Comparison of ENCODE assay signal across 8 mouse cellular contexts in genomic region chr10:91033942-91034341, GRCm38 (mm10). TPM values are rescaled to one million over a fixed set of nuclear protein-coding genes. Genes with fewer than 3 reads are reported as not detected.
A peak's percentile ranks its signal among the peaks of the same experiment; 100 is the strongest.
DNase-seq lines count a peak whose midpoint lies in the region; ATAC-seq and TF ChIP-seq lines count a peak whose summit lies in the region.

No protein-coding gene starts in this region.

- ATAC-seq in embryonic facial prominence, embryonic 11.5 days (replicated peaks; ENCODE audit: insufficient number of reproducible peaks, low FRiP score, low TSS enrichment, low read depth), result 0 out of 2 replicates have a peak, but pooled peaks have one; percentile 32
- ATAC-seq in heart, postnatal 0 days (ENCODE audit: insufficient read depth, low read depth), result no peak
- ATAC-seq in lung, embryonic 14.5 days (ENCODE audit: insufficient read depth), result peak; percentile 73

- 23% methylated on average over 8 of the region's 8 CpGs for WGBS in embryonic facial prominence, embryonic 11.5 days
- WGBS in heart, postnatal 0 days, result 28% methylated on average over 8 of the region's 8 CpGs
- 25% methylated on average over 8 of the region's 8 CpGs for WGBS in lung, embryonic 14.5 days

- peak; percentile 20 to 44 for DNase-seq in CD8-positive naive resting alpha-beta T cell, adult 2 months (ENCODE audit: low read depth in 2 of 2, low spot score in 2 of 2)
- peak; percentile 63 for DNase-seq in adrenal gland, postnatal 25 days
- peak; percentile 73 for DNase-seq in embryonic facial prominence, embryonic 11.5 days (ENCODE audit: low spot score)
- DNase-seq in heart, postnatal 0 days (ENCODE audit: low spot score), result peak; percentile 39
- peak; percentile 79 for DNase-seq in kidney, postnatal 4 days
- DNase-seq in lung, embryonic 14.5 days, result peak; percentile 67
- DNase-seq in ovary, postnatal 36 days (ENCODE audit: low spot score), result peak; percentile 49
- DNase-seq in thymus, postnatal 10 days (ENCODE audit: low spot score in 2 of 2), result peak; percentile 26 to 70

- TF ChIP-seq CTCF in heart, postnatal 0 days (IDR thresholded peaks at IDR 0.05; ENCODE audit: low read depth), result peak; percentile 77
- TF ChIP-seq CTCF in lung, embryonic 14.5 days (IDR thresholded peaks at IDR 0.05; ENCODE audit: low read depth), result peak; percentile 81

- no peak overlapping the region for H3K4me3 ChIP-seq in embryonic facial prominence, embryonic 11.5 days (ENCODE audit: low read depth, low read length)
- H3K4me3 ChIP-seq in heart, postnatal 0 days (ENCODE audit: low read depth, low read length), result no peak overlapping the region
- no peak overlapping the region for H3K4me3 ChIP-seq in lung, embryonic 14.5 days (ENCODE audit: low read depth, low read length)

- H3K27me3 ChIP-seq in embryonic facial prominence, embryonic 11.5 days (ENCODE audit: control insufficient read depth, insufficient read depth, low read length), result no peaks in the 10 kb centered on the region
- no peaks in the 10 kb centered on the region for H3K27me3 ChIP-seq in heart, postnatal 0 days (ENCODE audit: control insufficient read depth, insufficient read depth, low read length)
- H3K27me3 ChIP-seq in lung, embryonic 14.5 days (ENCODE audit: insufficient read depth, low read length), result no peaks in the 10 kb centered on the region

- no peak overlapping the region for H3K4me2 ChIP-seq in embryonic facial prominence, embryonic 11.5 days (ENCODE audit: low read depth, low read length)
- H3K4me2 ChIP-seq in heart, postnatal 0 days (ENCODE audit: low read depth, low read length), result no peak overlapping the region
- H3K4me2 ChIP-seq in lung, embryonic 14.5 days, result no peak overlapping the region

- no peak for TF ChIP-seq EP300 in heart, postnatal 0 days (IDR thresholded peaks at IDR 0.05; ENCODE audit: low read depth)

- no peak overlapping the region for H3K9ac ChIP-seq in embryonic facial prominence, embryonic 11.5 days (replicated peaks; ENCODE audit: low read length)
- H3K9ac ChIP-seq in heart, postnatal 0 days (replicated peaks; ENCODE audit: low read depth, low read length), result no peak overlapping the region
- H3K9ac ChIP-seq in lung, embryonic 14.5 days, result no peak overlapping the region

- H3K36me3 ChIP-seq in embryonic facial prominence, embryonic 11.5 days (replicated peaks; ENCODE audit: control insufficient read depth, insufficient read depth, low read depth, low read length), result no peaks in the 10 kb centered on the region; the same call in 1 of the 2 replicates
- peaks cover 45% of the 10 kb centered on the region for H3K36me3 ChIP-seq in heart, postnatal 0 days (replicated peaks; ENCODE audit: control insufficient read depth, insufficient read depth, low read length)
- peaks cover 43% of the 10 kb centered on the region for H3K36me3 ChIP-seq in lung, embryonic 14.5 days (ENCODE audit: insufficient read depth)

- H3K4me1 ChIP-seq in embryonic facial prominence, embryonic 11.5 days (ENCODE audit: control insufficient read depth, insufficient read depth, low read length), result no peaks in the 10 kb centered on the region
- no peaks in the 10 kb centered on the region for H3K4me1 ChIP-seq in heart, postnatal 0 days (ENCODE audit: control insufficient read depth, insufficient read depth)
- no peaks in the 10 kb centered on the region for H3K4me1 ChIP-seq in lung, embryonic 14.5 days (ENCODE audit: insufficient read depth)

- H3K27ac ChIP-seq in embryonic facial prominence, embryonic 11.5 days (replicated peaks; ENCODE audit: low read depth, low read length), result no peak overlapping the region
- H3K27ac ChIP-seq in heart, postnatal 0 days (ENCODE audit: low read depth), result no peak overlapping the region
- no peak overlapping the region for H3K27ac ChIP-seq in lung, embryonic 14.5 days (ENCODE audit: low read depth)

- H3K9me3 ChIP-seq in embryonic facial prominence, embryonic 11.5 days (replicated peaks; ENCODE audit: control insufficient read depth, low read length), result no peaks in the 10 kb centered on the region
- H3K9me3 ChIP-seq in heart, postnatal 0 days (replicated peaks; ENCODE audit: control insufficient read depth, low read length), result no peaks in the 10 kb centered on the region
- no peaks in the 10 kb centered on the region for H3K9me3 ChIP-seq in lung, embryonic 14.5 days (ENCODE audit: low read depth, low read length)

RNA-seq across cellular contexts. Expression of gene Apaf1, which starts 48.6 kb away (rescaled TPM):
- 6.2 and 8.3 TPM in 2 replicates for total RNA-seq in adrenal gland, postnatal 25 days (2021)
- polyA plus RNA-seq in embryonic facial prominence, embryonic 11.5 days (2014; fragmentation: Nextera tagmentation; extraction: Ambion mirVana), result 26.2 and 32.1 TPM in 2 replicates
- 21.8 and 31.7 TPM in 2 replicates for total RNA-seq in heart, postnatal 0 days (2014; rRNA removed; ENCODE audit: low replicate concordance)
- polyA plus RNA-seq in heart, postnatal 0 days (2015; fragmentation: Nextera tagmentation; extraction: Ambion mirVana), result 5.1 and 6.2 TPM in 2 replicates
- polyA plus RNA-seq in lung, embryonic 14.5 days (2014; fragmentation: Nextera tagmentation; extraction: Ambion mirVana), result 26.9 and 27.1 TPM in 2 replicates

RNA-seq across cellular contexts. Expression of gene Ikbip, which starts 48.8 kb away (rescaled TPM):
- total RNA-seq in adrenal gland, postnatal 25 days (2021), result 32.8 and 34.0 TPM in 2 replicates
- polyA plus RNA-seq in embryonic facial prominence, embryonic 11.5 days (2014; fragmentation: Nextera tagmentation; extraction: Ambion mirVana), result 29.4 and 31.1 TPM in 2 replicates
- 21.1 and 28.6 TPM in 2 replicates for total RNA-seq in heart, postnatal 0 days (2014; rRNA removed; ENCODE audit: low replicate concordance)
- polyA plus RNA-seq in heart, postnatal 0 days (2015; fragmentation: Nextera tagmentation; extraction: Ambion mirVana), result 31.0 and 31.9 TPM in 2 replicates
- 48.8 and 51.4 TPM in 2 replicates for polyA plus RNA-seq in lung, embryonic 14.5 days (2014; fragmentation: Nextera tagmentation; extraction: Ambion mirVana)
